Mouse (Mus musculus): ENCODE results near the gene Runx2.

GRCm38 (mm10) chr17:44609897-44610641 is 204.5 kb downstream of the Runx2 start:
- TF ChIP-seq POLR2A (IDR thresholded peaks at IDR 0.05; ENCODE audit: low read depth, low read length) (no peak), CTCF (IDR thresholded peaks at IDR 0.05; ENCODE audit: extremely low read depth, insufficient read length, insufficient replicate concordance, low read depth, low read length) (no peak)
